Mouse (Mus musculus) embryonic facial prominence, embryonic 14.5 days (tissue): ENCODE results near the gene B430218F22Rik. TPM values are rescaled to one million over a fixed set of nuclear protein-coding genes. Genes with fewer than 3 reads are reported as not detected.

Experiments used
- ATAC-seq: fragments of 200-750 bp; cut with Nextera tagmentation; 2 replicates; pipeline ENCODE4 v1.8.0; 2017; ENCODE audit warnings: low read depth, moderate number of reproducible peaks, moderate TSS enrichment
- DNase-seq: peaks from one replicate; pipeline ENCODE4 v3.0.0-alpha.2; 2015; ENCODE audit warnings: low spot score
- H3K27ac ChIP-seq: fragments of 300-500 bp; sonication (generic); replicated peaks from 2 replicates; pipeline ENCODE4 v1.5.1; 2014; ENCODE audit warnings: low read depth, mild to moderate bottlenecking, low read length, moderate library complexity
- H3K27me3 ChIP-seq: fragments of 300-500 bp; sonication (generic); replicated peaks from 2 replicates; pipeline ENCODE4 v1.6.1; 2014; ENCODE audit warnings: low read length; ENCODE audit not compliant: control insufficient read depth, insufficient read depth
- H3K36me3 ChIP-seq: fragments of 300-500 bp; sonication (generic); 2 replicates; pipeline ENCODE4 v1.6.1; 2014; ENCODE audit warnings: low read length, mixed read lengths; ENCODE audit not compliant: control insufficient read depth, insufficient read depth
- H3K4me1 ChIP-seq: fragments of 300-500 bp; sonication (generic); 2 replicates; pipeline ENCODE4 v1.6.1; 2014; ENCODE audit warnings: antibody characterized with exemption, low read length; ENCODE audit not compliant: control insufficient read depth, insufficient read depth
- H3K4me2 ChIP-seq: fragments of 300-500 bp; sonication (generic); 2 replicates; pipeline ENCODE4 v1.6.1; 2014; ENCODE audit warnings: low read depth, mild to moderate bottlenecking, low read length, moderate library complexity, mixed read lengths
- H3K4me3 ChIP-seq: fragments of 300-500 bp; sonication (generic); 2 replicates; pipeline ENCODE4 v1.5.1; 2014; ENCODE audit warnings: low read depth, mild to moderate bottlenecking, low read length
- H3K9ac ChIP-seq: fragments of 300-500 bp; sonication (generic); 2 replicates; pipeline ENCODE4 v1.6.1; 2014; ENCODE audit warnings: low read depth, mild to moderate bottlenecking, low read length, moderate library complexity, mixed read lengths
- H3K9me3 ChIP-seq: fragments of 300-500 bp; sonication (generic); 2 replicates; pipeline ENCODE4 v1.6.1; 2016; ENCODE audit warnings: low read length; ENCODE audit not compliant: control insufficient read depth
- WGBS: fragments of 180-500 bp; shearing (Covaris S2); extraction: QIAGEN DNeasy Blood & Tissue Kit; methylation state at CpG from one replicate; pipeline ENCODE4 v1.1.7; 2014; 5-methylcytosine and 5-hydroxymethylcytosine counted together
- polyA plus RNA-seq: library from polyadenylated mRNA; unstranded; fragments of >200 nt; fragmentation: Nextera tagmentation; extraction: Ambion mirVana; gene quantifications from 2 replicates; pipeline ENCODE4 v1.2.1, GENCODE M21; 2014

B430218F22Rik gene
- 0.52 and 1.0 TPM in 2 replicates for polyA plus RNA-seq

DNA sequence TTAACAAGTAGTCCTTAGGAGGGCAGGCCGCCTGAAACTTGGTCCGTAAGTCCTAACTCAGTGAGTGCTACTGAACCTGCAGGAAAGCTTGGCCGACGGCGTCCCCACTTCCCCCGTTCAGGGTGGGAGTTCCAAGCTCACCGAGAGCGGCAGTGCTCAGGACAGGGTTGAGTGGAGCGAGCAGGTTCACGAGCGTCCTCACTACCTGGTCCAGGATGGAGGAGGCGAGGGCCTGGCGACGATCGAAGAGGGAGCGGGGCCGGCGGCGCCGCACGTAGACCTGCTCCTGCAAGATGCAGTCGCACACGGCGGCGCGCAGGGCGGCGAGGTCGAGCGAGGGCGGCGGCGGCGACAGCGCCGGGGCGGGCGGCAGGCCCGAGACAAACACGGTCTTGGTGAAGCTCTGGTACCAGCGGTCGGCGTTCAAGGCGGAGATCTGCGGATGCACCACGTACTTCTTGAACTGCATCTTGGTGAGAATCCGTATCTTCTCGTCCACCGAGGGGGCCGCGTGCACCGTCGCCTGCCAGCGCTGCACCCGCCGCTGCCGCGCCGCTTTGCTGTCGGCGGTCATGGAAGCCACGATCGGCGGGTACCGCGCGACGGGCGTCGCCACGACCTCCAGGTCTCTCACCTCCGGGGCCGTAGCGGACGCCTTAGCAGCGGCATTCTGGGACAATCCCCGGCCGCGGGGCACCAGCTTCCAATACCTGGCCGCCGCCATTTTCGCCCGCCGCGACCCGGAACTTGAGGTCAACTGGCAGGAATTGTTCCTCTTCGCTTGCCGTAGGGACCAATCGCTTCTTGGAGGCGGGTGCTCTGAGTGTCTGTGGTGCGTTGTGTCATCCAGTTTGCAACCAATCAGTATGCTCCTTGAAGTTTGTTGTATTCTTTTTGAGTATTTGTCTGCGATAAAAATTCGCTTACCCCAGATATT lies at the start of gene B430218F22Rik, which contains the start of gene Mrps30:
Gene B430218F22Rik (plus strand): TSS at position 120 of the 937 bp plus-strand sequence.
Gene Mrps30 (minus strand): TSS at position 742 of the 937 bp plus-strand sequence.
- peaks cover 32% of the 10 kb centered on the region for H3K36me3 ChIP-seq
- H3K4me2 ChIP-seq: peak within 1 kb of the TSS; percentile 77
- no peaks in the 10 kb centered on the region for H3K27me3 ChIP-seq
- WGBS: under 1% methylated on average over 57 of the region's 93 CpGs
- peaks cover 7% of the 10 kb centered on the region for H3K4me1 ChIP-seq
- ATAC-seq (peak; percentile 97), DNase-seq (peak; percentile 99)
- peak within 1 kb of the TSS; percentile 94 for H3K4me3 ChIP-seq
- H3K9me3 ChIP-seq: no peaks in the 10 kb centered on the region
- H3K27ac ChIP-seq: peak within 1 kb of the TSS; percentile 74
- H3K9ac ChIP-seq: peak within 1 kb of the TSS; percentile 90

DNA sequence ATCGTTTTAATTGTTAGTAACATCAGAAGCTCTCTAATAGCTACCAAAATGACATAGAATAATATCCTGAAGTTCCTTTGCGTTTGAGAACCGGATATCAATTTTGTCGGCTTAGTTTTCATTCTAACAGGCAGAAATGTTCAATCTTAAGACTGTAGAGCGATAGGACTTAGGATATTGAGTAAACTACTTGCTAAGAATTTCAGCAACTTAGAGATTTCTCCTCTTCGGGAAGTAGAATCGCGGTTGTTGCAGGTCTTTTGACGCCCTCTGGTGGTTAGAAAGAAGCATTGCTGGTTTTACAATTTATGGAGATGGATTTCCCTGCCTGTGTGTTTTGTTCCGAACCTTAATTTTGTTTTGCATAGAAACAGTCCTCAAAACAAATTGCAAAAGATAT lies 36.2 kb upstream of the B430218F22Rik start:
- no peaks in the 10 kb centered on the region for H3K36me3 ChIP-seq
- H3K9me3 ChIP-seq: no peaks in the 10 kb centered on the region
- DNase-seq (peak; percentile 77), ATAC-seq (no peak)
- WGBS: 21% methylated on average over 10 of the region's 10 CpGs
- H3K4me2 ChIP-seq: no peak overlapping the region
- H3K4me1 ChIP-seq: no peaks in the 10 kb centered on the region
- no peaks in the 10 kb centered on the region for H3K27me3 ChIP-seq
- H3K27ac ChIP-seq: no peak overlapping the region
- H3K4me3 ChIP-seq: no peak overlapping the region
- no peak overlapping the region for H3K9ac ChIP-seq

DNA sequence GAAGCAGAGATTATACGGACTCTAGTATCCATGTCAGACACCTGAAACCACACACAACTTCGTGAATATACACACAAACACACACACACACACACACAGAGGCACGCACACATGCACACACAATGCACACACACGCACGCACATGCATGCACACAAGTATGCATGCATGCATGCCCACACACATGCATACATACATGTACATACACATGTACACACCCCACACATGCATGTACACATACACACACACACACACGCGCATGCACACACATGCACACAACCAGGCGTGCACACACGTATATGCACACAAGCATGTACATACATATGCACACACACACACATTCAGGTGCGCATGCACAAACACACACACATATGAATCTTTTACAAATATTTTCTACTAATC lies 35.6 kb upstream of the B430218F22Rik start:
- H3K4me1 ChIP-seq: no peaks in the 10 kb centered on the region
- WGBS: 92% methylated on average over 10 of the region's 10 CpGs
- ATAC-seq (no peak), DNase-seq (no peak)
- H3K4me2 ChIP-seq: no peak overlapping the region
- H3K36me3 ChIP-seq: no peaks in the 10 kb centered on the region
- no peak overlapping the region for H3K27ac ChIP-seq
- H3K9me3 ChIP-seq: no peaks in the 10 kb centered on the region
- H3K9ac ChIP-seq: no peak overlapping the region
- no peaks in the 10 kb centered on the region for H3K27me3 ChIP-seq
- no peak overlapping the region for H3K4me3 ChIP-seq

DNA sequence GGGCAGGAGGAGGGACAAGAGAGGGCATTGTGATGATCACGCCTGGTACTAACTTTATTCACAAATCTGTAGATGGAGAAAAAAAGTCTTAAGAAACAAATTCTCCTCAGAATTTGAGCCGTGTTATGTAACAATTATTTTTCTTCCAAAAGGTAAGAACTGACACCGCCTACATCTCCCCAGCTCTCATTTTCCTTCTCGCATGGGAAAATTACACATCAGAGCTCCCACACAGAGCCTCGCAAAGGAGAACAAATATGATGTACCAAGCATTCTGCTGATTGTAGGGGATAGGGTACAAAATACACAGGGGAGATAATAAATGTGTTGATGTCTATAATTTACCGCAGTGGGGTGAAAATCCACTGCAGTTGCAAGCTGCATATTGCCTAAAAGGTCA lies 23.1 kb upstream of the B430218F22Rik start:
- H3K36me3 ChIP-seq: no peaks in the 10 kb centered on the region
- no peak overlapping the region for H3K4me3 ChIP-seq
- DNase-seq (no peak), ATAC-seq (no peak)
- H3K4me2 ChIP-seq: no peak overlapping the region
- no peaks in the 10 kb centered on the region for H3K27me3 ChIP-seq
- no peaks in the 10 kb centered on the region for H3K9me3 ChIP-seq
- H3K27ac ChIP-seq: no peak overlapping the region
- H3K9ac ChIP-seq: no peak overlapping the region
- H3K4me1 ChIP-seq: no peaks in the 10 kb centered on the region
- WGBS: 71% methylated on average over 6 of the region's 6 CpGs

DNA sequence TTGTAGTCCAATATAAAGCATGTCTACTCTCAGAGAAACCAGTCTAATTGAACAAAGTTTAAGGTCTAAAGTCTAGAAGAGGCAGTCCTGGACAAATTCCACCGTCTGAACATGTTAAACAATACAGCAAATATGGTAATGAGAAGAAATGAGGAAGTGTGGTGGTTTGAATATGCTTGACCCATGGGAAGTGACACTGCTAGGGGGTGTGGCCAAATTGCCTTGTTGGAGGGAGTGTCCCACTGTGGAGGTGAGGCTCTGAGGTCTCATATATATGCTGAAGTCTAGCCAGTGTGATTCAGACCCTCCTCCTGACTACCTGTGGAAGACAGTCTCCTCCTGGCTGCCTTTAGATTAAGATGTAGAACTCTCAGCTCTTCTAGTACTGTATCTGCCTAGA lies 20.7 kb upstream of the B430218F22Rik start:
- WGBS: 64% methylated on average over 1 of the region's 1 CpGs
- H3K4me3 ChIP-seq: no peak overlapping the region
- H3K9me3 ChIP-seq: no peaks in the 10 kb centered on the region
- no peaks in the 10 kb centered on the region for H3K36me3 ChIP-seq
- no peak overlapping the region for H3K27ac ChIP-seq
- H3K4me1 ChIP-seq: no peaks in the 10 kb centered on the region
- ATAC-seq (no peak), DNase-seq (no peak)
- H3K4me2 ChIP-seq: no peak overlapping the region
- H3K9ac ChIP-seq: no peak overlapping the region
- H3K27me3 ChIP-seq: no peaks in the 10 kb centered on the region

DNA sequence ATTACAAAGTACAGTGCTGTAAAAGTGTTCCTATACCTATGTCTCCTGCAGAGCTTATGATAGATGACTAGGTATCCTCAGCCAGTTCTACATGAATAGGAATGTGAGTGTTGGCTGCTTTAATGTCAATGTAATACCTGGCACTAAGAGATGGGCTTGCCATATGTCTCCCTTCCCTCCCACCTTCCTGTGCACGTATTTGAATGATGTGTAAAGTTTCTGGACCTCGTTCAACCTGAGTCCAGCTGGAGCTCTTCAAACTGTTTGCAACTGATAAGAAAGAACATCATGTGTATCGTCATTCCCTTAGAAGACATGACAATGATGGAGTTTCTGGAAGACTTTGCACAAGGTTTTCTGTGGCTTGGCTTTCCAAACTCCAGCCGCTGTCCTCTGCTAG lies 13.6 kb upstream of the B430218F22Rik start:
- no peak for ATAC-seq
- WGBS: 81% methylated on average over 4 of the region's 4 CpGs
- DNase-seq: no peak

DNA sequence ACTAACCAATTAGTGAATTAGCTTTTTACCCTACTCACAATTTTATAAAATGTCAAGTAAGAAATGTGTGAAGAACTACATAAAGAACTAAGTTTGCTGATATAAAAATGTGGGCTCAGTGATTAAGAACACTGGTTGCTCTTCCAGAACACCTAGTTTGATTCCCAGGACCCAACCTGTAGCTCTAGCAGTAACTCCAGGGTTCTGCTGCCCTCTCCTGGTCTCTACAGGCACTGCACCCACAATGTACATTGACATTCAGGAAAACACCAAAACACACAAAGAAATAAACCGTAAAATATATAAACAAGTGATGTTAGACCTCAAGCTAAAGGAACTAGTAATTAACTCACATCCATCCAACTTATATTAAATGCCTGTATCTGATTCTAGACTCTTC lies 7.3 kb upstream of the B430218F22Rik start:
- 71% methylated on average over 1 of the region's 1 CpGs for WGBS
- peaks cover 59% of the 10 kb centered on the region for H3K36me3 ChIP-seq
- H3K27me3 ChIP-seq: no peaks in the 10 kb centered on the region
- no peaks in the 10 kb centered on the region for H3K4me1 ChIP-seq
- H3K4me2 ChIP-seq: no peak overlapping the region
- H3K9me3 ChIP-seq: no peaks in the 10 kb centered on the region
- H3K4me3 ChIP-seq: no peak overlapping the region
- no peak overlapping the region for H3K9ac ChIP-seq
- H3K27ac ChIP-seq: no peak overlapping the region
- DNase-seq (peak; percentile 39), ATAC-seq (no peak)

More for the DNA sequence above, 13.6 kb upstream of the B430218F22Rik start:
- H3K9ac ChIP-seq: no peak overlapping the region
- H3K4me1 ChIP-seq: no peaks in the 10 kb centered on the region
- no peak overlapping the region for H3K4me3 ChIP-seq
- H3K4me2 ChIP-seq: no peak overlapping the region
- H3K36me3 ChIP-seq: peaks cover 6% of the 10 kb centered on the region
- no peaks in the 10 kb centered on the region for H3K27me3 ChIP-seq
- no peak overlapping the region for H3K27ac ChIP-seq
- H3K9me3 ChIP-seq: no peaks in the 10 kb centered on the region

DNA sequence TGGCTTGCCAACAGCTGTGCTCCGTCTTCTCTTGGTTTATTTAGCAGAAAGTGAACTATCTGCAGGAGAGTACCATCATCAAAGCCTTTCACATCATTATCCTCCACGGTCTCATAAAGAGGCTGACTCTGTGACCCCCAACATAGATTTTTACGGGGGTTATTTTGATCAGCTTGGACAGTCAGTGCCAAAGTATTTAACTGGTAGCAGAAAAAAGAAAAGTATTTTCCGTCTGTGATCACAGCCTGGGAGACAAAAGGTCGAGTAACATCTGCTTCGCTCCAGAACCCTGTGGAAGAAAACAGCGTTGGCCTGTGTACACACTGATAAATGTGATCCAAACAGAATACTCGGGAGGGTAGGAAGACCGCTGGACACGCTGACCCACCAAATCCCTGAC lies 6.0 kb upstream of the B430218F22Rik start:
- H3K4me1 ChIP-seq: peaks cover under 1% of the 10 kb centered on the region; the same call in 1 of the 2 replicates
- H3K4me3 ChIP-seq: no peak overlapping the region
- no peak overlapping the region for H3K27ac ChIP-seq
- DNase-seq (no peak), ATAC-seq (no peak)
- no peak overlapping the region for H3K4me2 ChIP-seq
- no peaks in the 10 kb centered on the region for H3K27me3 ChIP-seq
- H3K36me3 ChIP-seq: peaks cover 68% of the 10 kb centered on the region
- no peak overlapping the region for H3K9ac ChIP-seq
- no peaks in the 10 kb centered on the region for H3K9me3 ChIP-seq
- WGBS: 59% methylated on average over 10 of the region's 10 CpGs
